38 mouse cellular contexts compared by ENCODE assay signal in the genomic region with DNA sequence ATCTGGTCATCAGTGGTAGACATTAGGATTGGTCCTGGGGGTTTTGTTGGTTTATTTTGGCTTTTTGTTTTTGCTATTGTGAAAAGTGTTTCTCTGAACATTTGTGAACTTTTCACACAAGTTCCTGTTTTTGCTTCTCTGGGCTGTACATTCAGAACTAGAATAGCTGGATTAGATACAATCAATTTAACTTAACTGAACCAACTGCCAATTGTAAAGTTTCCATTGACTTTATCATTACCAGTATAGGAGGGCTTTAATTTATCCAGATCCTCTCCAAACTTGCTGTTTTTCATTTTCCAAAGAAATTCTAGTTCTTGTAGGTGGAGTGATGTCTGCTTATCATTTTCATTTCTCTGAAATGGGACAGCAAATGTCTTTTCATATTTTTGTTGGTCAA. TPM values are rescaled to one million over a fixed set of nuclear protein-coding genes. Genes with fewer than 3 reads are reported as not detected.
"Had no signal": no experiment of that assay in that cellular context is flagged by ENCODE, and none has a peak within 500 bp of the region (broad histone marks: within the 10 kb centered on the region; RNA-seq: fewer than 3 reads in every experiment).

No protein-coding gene starts in this region.

- H3K9ac ChIP-seq: heart, embryonic 12.5 days; heart, embryonic 13.5 days; heart, embryonic 15.5 days; hindbrain, embryonic 12.5 days; hindbrain, embryonic 13.5 days; hindbrain, embryonic 14.5 days; hindbrain, embryonic 15.5 days; intestine, embryonic 15.5 days; kidney, embryonic 15.5 days had no signal

- DNase-seq: heart, postnatal 10 days; heart, postnatal 14 days; heart, postnatal 36 days; heart, postnatal 4 days; kidney, adult 11 months; kidney, adult 18-20 months; kidney, adult 2 months; kidney, adult 8-10 months; kidney, adult 9 months; kidney, postnatal 10 days; kidney, postnatal 14 days; kidney, postnatal 25 days; kidney, postnatal 36 days; kidney, postnatal 4 days; layer of hippocampus, adult 9-11 months; layer of hippocampus, postnatal 36 days had no signal

- H3K36me3 ChIP-seq: heart, embryonic 10.5 days; heart, embryonic 12.5 days; heart, embryonic 13.5 days; heart, embryonic 15.5 days; hindbrain, embryonic 10.5 days; hindbrain, embryonic 12.5 days; hindbrain, embryonic 13.5 days; hindbrain, embryonic 15.5 days; intestine, embryonic 15.5 days; kidney, embryonic 15.5 days had no signal

- ATAC-seq: hindbrain, embryonic 16.5 days; hindbrain, postnatal 0 days; inflammation-experienced regulatory T-cells, adult 6 months; intestine, embryonic 15.5 days; intestine, embryonic 16.5 days; intestine, postnatal 0 days had no signal

- H3K9me3 ChIP-seq: heart, embryonic 10.5 days; heart, embryonic 12.5 days; heart, embryonic 13.5 days; heart, embryonic 15.5 days; hindbrain, embryonic 10.5 days; hindbrain, embryonic 12.5 days; hindbrain, embryonic 13.5 days; hindbrain, embryonic 15.5 days; intestine, embryonic 15.5 days; kidney, embryonic 15.5 days had no signal

- H3K27me3 ChIP-seq: heart, embryonic 12.5 days; heart, embryonic 13.5 days; heart, embryonic 15.5 days; hindbrain, embryonic 12.5 days; hindbrain, embryonic 13.5 days; hindbrain, embryonic 15.5 days; intestine, embryonic 15.5 days; kidney, embryonic 15.5 days had no signal

- H3K27ac ChIP-seq: heart, embryonic 10.5 days; heart, embryonic 13.5 days; heart, embryonic 15.5 days; hindbrain, embryonic 10.5 days; hindbrain, embryonic 12.5 days; hindbrain, embryonic 13.5 days; hindbrain, embryonic 14.5 days; hindbrain, embryonic 15.5 days; hindbrain, postnatal 0 days; intestine, embryonic 15.5 days; kidney, embryonic 15.5 days; kidney, postnatal 0 days; layer of hippocampus, adult 2 months had no signal

- H3K4me1 ChIP-seq: hindbrain, embryonic 15.5 days; intestine, embryonic 15.5 days had no signal

- H3K4me3 ChIP-seq: heart, embryonic 10.5 days; heart, embryonic 12.5 days; heart, embryonic 13.5 days; heart, embryonic 15.5 days; hindbrain, embryonic 10.5 days; hindbrain, embryonic 12.5 days; hindbrain, embryonic 13.5 days; hindbrain, embryonic 15.5 days; intestine, embryonic 15.5 days; kidney, embryonic 15.5 days; layer of hippocampus, adult 2 months had no signal

- H3K4me2 ChIP-seq: heart, embryonic 11.5 days; heart, embryonic 12.5 days; heart, embryonic 13.5 days; heart, embryonic 15.5 days; hindbrain, embryonic 12.5 days; hindbrain, embryonic 13.5 days; hindbrain, embryonic 14.5 days; hindbrain, embryonic 15.5 days; intestine, embryonic 15.5 days; kidney, embryonic 15.5 days had no signal

RNA-seq across cellular contexts. Expression of gene Ripply2, which starts 25.5 kb away (rescaled TPM):
- total RNA-seq: heart, postnatal 10 days; heart, postnatal 14 days; heart, postnatal 25 days; heart, postnatal 36 days; heart, postnatal 4 days; hematopoietic stem cell, adult 5-6 weeks had no signal
- polyA plus RNA-seq: inflammation-experienced regulatory T-cells, adult 6 months; intestine, postnatal 0 days; kidney, adult 2 months; large intestine, adult 2 months had no signal
